Mouse (Mus musculus) hindbrain, embryonic 16.5 days (tissue): ENCODE measurements at regions not wholly inside any gene's neighbourhood (a gene's known extent, or its start where the extent isn't known, plus 50 kb on each side); places are given as distances from the start of the nearest gene placed in this dataset. TPM values are rescaled to one million over a fixed set of nuclear protein-coding genes. Genes with fewer than 3 reads are reported as not detected.

Experiments used
- ATAC-seq: fragments of 200-750 bp; cut with Nextera tagmentation; 2 replicates; pipeline ENCODE4 v1.8.0; 2017; ENCODE audit warnings: moderate TSS enrichment, moderate library complexity
- H3K27ac ChIP-seq: fragments of 300-500 bp; sonication (generic); 2 replicates; pipeline ENCODE4 v1.5.1; 2014; ENCODE audit warnings: low read depth, mild to moderate bottlenecking, control low read depth, low read length, moderate library complexity
- H3K27me3 ChIP-seq: fragments of 300-500 bp; sonication (generic); replicated peaks from 2 replicates; pipeline ENCODE4 v1.6.1; 2014; ENCODE audit warnings: low read length; ENCODE audit not compliant: control insufficient read depth, insufficient read depth
- H3K36me3 ChIP-seq: fragments of 300-500 bp; sonication (generic); 2 replicates; pipeline ENCODE4 v1.6.1; 2014; ENCODE audit warnings: mild to moderate bottlenecking, low read length, moderate library complexity, mixed read lengths; ENCODE audit not compliant: control insufficient read depth, insufficient read depth
- H3K4me1 ChIP-seq: fragments of 300-500 bp; sonication (generic); 2 replicates; pipeline ENCODE4 v1.6.1; 2014; ENCODE audit warnings: low read depth, low read length; ENCODE audit not compliant: control insufficient read depth, insufficient read depth
- H3K4me2 ChIP-seq: fragments of 300-500 bp; sonication (generic); 2 replicates; pipeline ENCODE4 v1.6.1; 2014; ENCODE audit warnings: mild to moderate bottlenecking, low read length, control low read depth, moderate library complexity
- H3K4me3 ChIP-seq: fragments of 300-500 bp; sonication (generic); 2 replicates; pipeline ENCODE4 v1.5.1; 2014; ENCODE audit warnings: mild to moderate bottlenecking, low read length, control low read depth, moderate library complexity
- H3K9ac ChIP-seq: fragments of 300-500 bp; sonication (generic); 2 replicates; pipeline ENCODE4 v1.6.1; 2014; ENCODE audit warnings: low read depth, mild to moderate bottlenecking, control low read depth, low read length, moderate library complexity
- H3K9me3 ChIP-seq: fragments of 300-500 bp; sonication (generic); 2 replicates; pipeline ENCODE4 v1.6.1; 2014; ENCODE audit warnings: mild to moderate bottlenecking, low read length, moderate library complexity; ENCODE audit not compliant: control insufficient read depth
- microRNA-seq: library from miRNA; unstranded; fragments of <30 nt; microRNA quantifications from one replicate; pipeline ENCODE4, GENCODE M21; 2017

DNA sequence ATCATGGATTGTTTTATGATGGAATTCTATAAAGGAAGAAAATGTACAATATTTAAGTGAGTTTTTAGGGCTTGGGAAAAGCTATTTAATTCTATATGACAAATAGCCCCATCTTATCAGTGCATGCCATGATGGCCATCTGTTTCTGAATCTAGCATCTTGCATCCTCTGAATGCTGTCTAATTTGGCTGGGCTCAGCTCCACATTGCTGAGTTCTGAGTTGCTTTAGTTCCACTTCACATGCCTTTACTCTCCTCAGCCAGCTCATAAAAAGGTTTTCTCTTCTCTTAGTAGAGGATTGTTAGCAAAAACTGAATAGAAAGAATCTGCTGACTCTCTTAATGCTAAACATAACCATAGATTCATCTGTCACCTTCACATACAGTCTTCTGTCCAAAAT, 1063.4 kb downstream of the Sorcs1 start:
- ATAC-seq = no peak
- no peak overlapping the region for H3K9ac ChIP-seq

More for the DNA sequence above, 1063.4 kb downstream of the Sorcs1 start:
- H3K36me3 ChIP-seq = no peaks in the 10 kb centered on the region
- H3K4me1 ChIP-seq = no peaks in the 10 kb centered on the region
- H3K27ac ChIP-seq = no peak overlapping the region
- H3K4me2 ChIP-seq = no peak overlapping the region
- no peaks in the 10 kb centered on the region for H3K27me3 ChIP-seq
- no peak overlapping the region for H3K4me3 ChIP-seq
- H3K9me3 ChIP-seq = no peaks in the 10 kb centered on the region

Small RNA genes lying in the stretch of these regions (microRNA-seq; reads per million reads assigned to microRNA genes)
- gene Gm27935 = not detected
